Comparison of ENCODE assay signal across 15 mouse cellular contexts in genomic region chr2:104466908-104467616, GRCm38 (mm10). TPM values are rescaled to one million over a fixed set of nuclear protein-coding genes. Genes with fewer than 3 reads are reported as not detected.
DNase-seq lines count a peak whose midpoint lies in the region; ATAC-seq and TF ChIP-seq lines count a peak whose summit lies in the region.
"Had no signal": no experiment of that assay in that cellular context is flagged by ENCODE, and none has a peak within 500 bp of the region (broad histone marks: within the 10 kb centered on the region; RNA-seq: fewer than 3 reads in every experiment).

No protein-coding gene starts in this region.

- H3K27me3 ChIP-seq in heart, embryonic 13.5 days (replicated peaks): no peaks in the 10 kb centered on the region
- H3K27me3 ChIP-seq in stomach, embryonic 15.5 days (replicated peaks): no peaks in the 10 kb centered on the region
- H3K27me3 ChIP-seq: forebrain, embryonic 13.5 days; hindbrain, embryonic 15.5 days; liver, embryonic 13.5 days had no signal

- WGBS in heart, embryonic 13.5 days: 29% methylated on average over 9 of the region's 9 CpGs
- 58% methylated on average over 9 of the region's 9 CpGs for WGBS in stomach, embryonic 15.5 days

- H3K9ac ChIP-seq in heart, embryonic 13.5 days: peak overlapping the region; percentile 73
- no peak overlapping the region for H3K9ac ChIP-seq in stomach, embryonic 15.5 days
- H3K9ac ChIP-seq: forebrain, embryonic 13.5 days; hindbrain, embryonic 15.5 days; liver, embryonic 13.5 days had no signal

- H3K4me1 ChIP-seq in heart, embryonic 13.5 days: peaks cover 71% of the 10 kb centered on the region
- no peaks in the 10 kb centered on the region for H3K4me1 ChIP-seq in stomach, embryonic 15.5 days

- H3K36me3 ChIP-seq in heart, embryonic 13.5 days: peaks cover 23% of the 10 kb centered on the region
- H3K36me3 ChIP-seq in stomach, embryonic 15.5 days: no peaks in the 10 kb centered on the region
- H3K36me3 ChIP-seq: hindbrain, embryonic 15.5 days had no signal

- no peaks in the 10 kb centered on the region for H3K9me3 ChIP-seq in heart, embryonic 13.5 days
- no peaks in the 10 kb centered on the region for H3K9me3 ChIP-seq in stomach, embryonic 15.5 days
- H3K9me3 ChIP-seq: forebrain, embryonic 13.5 days; hindbrain, embryonic 15.5 days; liver, embryonic 13.5 days had no signal

- TF ChIP-seq CTCF in left cerebral cortex, adult 2 months (IDR thresholded peaks at IDR 0.05): no peak

- intact Hi-C loops in left cerebral cortex, adult 2 months (cut with DNase I): no loop called here

- H3K27ac ChIP-seq in left cerebral cortex, adult 2 months: peak overlapping the region; percentile 4; the same call in 1 of the 2 replicates
- H3K27ac ChIP-seq in heart, embryonic 13.5 days (replicated peaks): peak overlapping the region; percentile 96
- 0 out of 2 replicates have a peak overlapping the region, but pooled peaks have one; percentile 26 for H3K27ac ChIP-seq in stomach, embryonic 15.5 days
- H3K27ac ChIP-seq: forebrain, embryonic 13.5 days; hindbrain, embryonic 15.5 days; liver, embryonic 13.5 days had no signal

- ATAC-seq in heart, embryonic 13.5 days (ENCODE audit: extremely low read depth, insufficient number of reproducible peaks, low FRiP score, low TSS enrichment): peak; percentile 81
- ATAC-seq in stomach, embryonic 15.5 days (ENCODE audit: insufficient read depth, low FRiP score, low read depth): no peak
- ATAC-seq: forebrain, embryonic 13.5 days had no signal

- peak overlapping the region; percentile 60 for H3K4me2 ChIP-seq in heart, embryonic 13.5 days
- H3K4me2 ChIP-seq in stomach, embryonic 15.5 days: no peak overlapping the region
- H3K4me2 ChIP-seq: forebrain, embryonic 13.5 days; hindbrain, embryonic 15.5 days; liver, embryonic 13.5 days had no signal

- 0 out of 2 replicates have a peak overlapping the region, but pooled peaks have one; percentile 7 for H3K4me3 ChIP-seq in left cerebral cortex, adult 2 months
- peak overlapping the region; percentile 17 for H3K4me3 ChIP-seq in heart, embryonic 13.5 days
- H3K4me3 ChIP-seq in stomach, embryonic 15.5 days (replicated peaks): no peak overlapping the region
- H3K4me3 ChIP-seq: forebrain, embryonic 13.5 days; hindbrain, embryonic 15.5 days; liver, embryonic 13.5 days had no signal

- DNase-seq in cerebellum, adult 9-10 months: peak; percentile 41
- no peak for DNase-seq in cerebellum, adult 9-11 months
- no peak for DNase-seq in left cerebral cortex, adult 2 months (ENCODE audit: extremely low spot score in 1 of 2, low spot score in 2 of 2)
- DNase-seq in left cerebral cortex, adult 18-20 months (ENCODE audit: low spot score in 2 of 2): no peak
- DNase-seq in layer of hippocampus, adult 9-11 months: no peak
- no peak for DNase-seq in yolk sac, embryonic 10.5 days (ENCODE audit: low spot score)
- DNase-seq: kidney, postnatal 36 days; liver, embryonic 13.5 days; right cerebral cortex, postnatal 4 days; thymus, postnatal 4 days had no signal

RNA-seq across cellular contexts. Expression of gene Hipk3, which starts 27.2 kb away (rescaled TPM):
- 100 to 1,000 TPM in 1 of 2 experiments, 10 to 100 TPM in 1; 95.6 to 101 TPM for total RNA-seq in left cerebral cortex, adult 2 months (2021)
- total RNA-seq in left cerebral cortex, adult 18-20 months (2021): 100 to 1,000 TPM; 103 to 108 TPM
- 29.9 and 30.6 TPM in 2 replicates for polyA plus RNA-seq in heart, embryonic 13.5 days (2015; fragmentation: Nextera tagmentation; extraction: Ambion mirVana)
- polyA plus RNA-seq in stomach, embryonic 15.5 days (2015; fragmentation: Nextera tagmentation; extraction: Ambion mirVana): 15.4 and 16.2 TPM in 2 replicates

RNA-seq across cellular contexts. Expression of gene D430041D05Rik, which starts 56.2 kb away (rescaled TPM):
- total RNA-seq in left cerebral cortex, adult 2 months (2021): 100 to 1,000 TPM; 121 to 123 TPM
- 100 to 1,000 TPM; 102 to 106 TPM for total RNA-seq in left cerebral cortex, adult 18-20 months (2021)
- polyA plus RNA-seq in heart, embryonic 13.5 days (2015; fragmentation: Nextera tagmentation; extraction: Ambion mirVana): 0.06 and 0.15 TPM in 2 replicates
- polyA plus RNA-seq in stomach, embryonic 15.5 days (2015; fragmentation: Nextera tagmentation; extraction: Ambion mirVana): 0.14 and 0.19 TPM in 2 replicates
- total RNA-seq: megakaryocyte-erythroid progenitor cell, adult 5-6 weeks had no signal

Comparison
In these comparisons a context has a peak if more than half of its experiments do, and no peak if none do; other contexts are left out.
1. H3K27ac ChIP-seq: peak in every context shown above with its lines; median percentile 96 in heart, embryonic 13.5 days; 26 in stomach, embryonic 15.5 days; 4 in left cerebral cortex, adult 2 months.